Mouse (Mus musculus) central nervous system, embryonic 18 days (tissue): Measurements from ENCODE around the gene Arhgef10l. TPM values are rescaled to one million over a fixed set of nuclear protein-coding genes. Genes with fewer than 3 reads are reported as not detected.

ENCODE experiments used
- polyA plus RNA-seq: library from polyadenylated mRNA; depleted of rRNA; stranded (reverse); fragments of >200 nt; gene quantifications from 2 replicates; pipeline ENCODE4 v1.2.3, GENCODE M21; 2012; rRNA removed

Arhgef10l gene
- polyA plus RNA-seq = 32.8 and 33.2 TPM in 2 replicates

GRCm38 (mm10) chr4:140665760-140666159 is at the start of gene Arhgef10l:
TSS of gene Arhgef10l (minus strand) at chr4:140666012.

GRCm38 (mm10) chr4:140700269-140701018 is 34.6 kb upstream of the Arhgef10l start, which contains the start of gene Rcc2:
TSS of gene Rcc2 (plus strand) at chr4:140700541.

Other genes with a start within 250 kb of the Arhgef10l start
- gene Rcc2, start 34.5 kb upstream of the Arhgef10l start, polyA plus RNA-seq = 45.2 and 54.3 TPM in 2 replicates
- 0.09 and 0.10 TPM in 2 replicates for gene Padi6, start 76.6 kb upstream of the Arhgef10l start, polyA plus RNA-seq
- gene Padi4, start 108.2 kb upstream of the Arhgef10l start, polyA plus RNA-seq = 0.10 and 0.12 TPM in 2 replicates
- 0.01 TPM in 1 of 2 replicates, not detected in the other for gene Padi3, start 144.6 kb upstream of the Arhgef10l start, polyA plus RNA-seq
- 0.07 and 0.10 TPM in 2 replicates for gene Padi1, start 179.8 kb upstream of the Arhgef10l start, polyA plus RNA-seq
- 0.66 and 1.4 TPM in 2 replicates for gene Padi2, start 240.3 kb upstream of the Arhgef10l start, polyA plus RNA-seq